Mouse (Mus musculus): ENCODE measurements around the gene Adgrv1.

DNA sequence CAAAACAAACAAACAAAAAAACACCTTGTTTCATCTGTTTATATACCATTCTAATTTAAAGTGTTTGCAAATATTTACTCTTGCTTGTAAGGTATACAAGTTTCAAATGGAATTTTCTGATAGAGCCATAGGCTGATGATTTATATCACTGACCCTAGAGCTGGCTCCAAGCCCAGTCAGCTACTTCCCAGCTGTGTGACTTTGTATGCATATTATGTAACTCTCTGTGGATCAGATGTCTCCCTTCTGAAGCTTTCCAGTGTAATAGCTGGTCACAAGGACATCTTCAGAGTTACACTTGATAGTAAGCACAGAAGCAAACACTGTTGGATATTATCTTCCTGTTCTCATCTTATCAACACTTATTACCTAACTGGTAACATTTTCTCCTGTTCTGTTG lies 400.1 kb downstream of the Adgrv1 start:
- TF ChIP-seq CTCF (IDR thresholded peaks at IDR 0.05; ENCODE audit: low read depth) (no peak), EP300 (IDR thresholded peaks at IDR 0.05; ENCODE audit: low read depth) (no peak)

All from liver, postnatal 0 days (tissue).